Mouse (Mus musculus): ENCODE data around the gene Pax2. TPM values are rescaled to one million over a fixed set of nuclear protein-coding genes. Genes with fewer than 3 reads are reported as not detected.
"Not testable (repeated sequence)": the region's sequence is repeated elsewhere in the genome, so short reads cannot be mapped to it uniquely, and the experiment has no call there.

Pax2 gene
- polyA plus RNA-seq, 1 experiment: not detected

GRCm38 (mm10) chr19:44837426-44838205 lies 81.8 kb downstream of the Pax2 start:
- Histone ChIP-seq H3K27me3 (ENCODE audit: control insufficient read depth, insufficient read depth, low read length) (peaks cover 25% of the 10 kb centered on the region), H3K4me1 (ENCODE audit: control insufficient read depth, insufficient read depth, insufficient read length) (peaks cover 7% of the 10 kb centered on the region), H3K27ac (ENCODE audit: insufficient read depth, low read length) (no peak overlapping the region), H3K4me3 (ENCODE audit: extremely low read depth, insufficient read depth, insufficient read length) (no peak overlapping the region), H3K36me3 (ENCODE audit: control insufficient read depth, insufficient read depth, low read length) (no peaks in the 10 kb centered on the region)
- WGBS: 5% methylated on average over 37 of the region's 37 CpGs
- no peak for DNase-seq (ENCODE audit: low read depth in 1 of 2, low spot score in 2 of 2)
- TF ChIP-seq POLR2A (IDR thresholded peaks at IDR 0.05; ENCODE audit: low read depth, low read length) (no peak), CTCF (IDR thresholded peaks at IDR 0.05; ENCODE audit: extremely low read depth, insufficient read depth, insufficient read length, insufficient replicate concordance) (no peak)

- DNase-seq (ENCODE audit: low read depth in 1 of 2, low spot score in 2 of 2): no peak
- H3K27ac ChIP-seq (ENCODE audit: insufficient read depth, low read length): no peak overlapping the region
- H3K4me1 ChIP-seq (ENCODE audit: control insufficient read depth, insufficient read depth, insufficient read length): peaks cover 7% of the 10 kb centered on the region
- no peak for TF ChIP-seq CTCF (IDR thresholded peaks at IDR 0.05; ENCODE audit: extremely low read depth, insufficient read depth, insufficient read length, insufficient replicate concordance)
- no peak for TF ChIP-seq POLR2A (IDR thresholded peaks at IDR 0.05; ENCODE audit: low read depth, low read length)
- no peaks in the 10 kb centered on the region for H3K36me3 ChIP-seq (ENCODE audit: control insufficient read depth, insufficient read depth, low read length)
- 15% methylated on average over 9 of the region's 9 CpGs for WGBS
- peaks cover 25% of the 10 kb centered on the region for H3K27me3 ChIP-seq (ENCODE audit: control insufficient read depth, insufficient read depth, low read length)
- H3K4me3 ChIP-seq (ENCODE audit: extremely low read depth, insufficient read depth, insufficient read length): no peak overlapping the region
Measured at GRCm38 (mm10) chr19:44838321-44838720, 82.5 kb downstream of the Pax2 start.

- H3K4me1 ChIP-seq (ENCODE audit: control insufficient read depth, insufficient read depth, insufficient read length); H3K27me3 ChIP-seq (ENCODE audit: control insufficient read depth, insufficient read depth, low read length); DNase-seq (ENCODE audit: low read depth in 1 of 2, low spot score in 2 of 2); H3K36me3 ChIP-seq (ENCODE audit: control insufficient read depth, insufficient read depth, low read length); H3K4me3 ChIP-seq (ENCODE audit: extremely low read depth, insufficient read depth, insufficient read length); H3K27ac ChIP-seq (ENCODE audit: insufficient read depth, low read length): not testable (repeated sequence)
- 92% methylated on average over 15 of the region's 15 CpGs for WGBS
Measured at GRCm38 (mm10) chr19:44842661-44843060, 86.8 kb downstream of the Pax2 start.

DNA sequence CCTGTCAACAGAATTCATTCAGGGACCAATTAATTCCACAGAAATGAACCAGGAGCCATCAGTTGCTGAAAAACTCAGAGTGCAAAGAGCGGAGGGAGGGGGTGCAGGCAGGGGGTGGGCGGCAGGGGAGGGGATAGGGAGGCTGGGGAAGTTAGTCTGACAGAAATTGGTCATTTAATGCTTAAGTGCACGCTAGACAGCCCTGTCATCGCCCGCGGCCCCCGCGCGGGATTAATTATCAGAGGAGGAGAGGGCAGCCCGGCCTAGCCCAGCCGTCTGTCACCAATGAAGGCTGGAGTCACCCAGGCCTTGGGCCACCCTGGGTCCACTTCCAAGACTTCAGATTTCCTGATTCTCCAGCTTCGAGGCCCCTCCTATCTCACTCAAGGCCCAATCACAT lies 93.6 kb downstream of the Pax2 start:
- Histone ChIP-seq H3K27me3 (ENCODE audit: control insufficient read depth, insufficient read depth, low read length) (no peaks in the 10 kb centered on the region), H3K4me3 (ENCODE audit: extremely low read depth, insufficient read depth, insufficient read length) (no peak overlapping the region), H3K27ac (ENCODE audit: insufficient read depth, low read length) (no peak overlapping the region), H3K4me1 (ENCODE audit: control insufficient read depth, insufficient read depth, insufficient read length) (no peaks in the 10 kb centered on the region), H3K36me3 (ENCODE audit: control insufficient read depth, insufficient read depth, low read length) (no peaks in the 10 kb centered on the region)
- TF ChIP-seq POLR2A (IDR thresholded peaks at IDR 0.05; ENCODE audit: low read depth, low read length) (no peak), CTCF (IDR thresholded peaks at IDR 0.05; ENCODE audit: extremely low read depth, insufficient read depth, insufficient read length, insufficient replicate concordance) (no peak)
- DNase-seq (ENCODE audit: low read depth in 1 of 2, low spot score in 2 of 2): no peak
- WGBS: 87% methylated on average over 12 of the region's 12 CpGs

- no peak overlapping the region for H3K27ac ChIP-seq (ENCODE audit: insufficient read depth, low read length)
- DNase-seq (ENCODE audit: low read depth in 1 of 2, low spot score in 2 of 2): no peak
- no peaks in the 10 kb centered on the region for H3K4me1 ChIP-seq (ENCODE audit: control insufficient read depth, insufficient read depth, insufficient read length)
- no peaks in the 10 kb centered on the region for H3K36me3 ChIP-seq (ENCODE audit: control insufficient read depth, insufficient read depth, low read length)
- 96% methylated on average over 1 of the region's 1 CpGs for WGBS
- TF ChIP-seq POLR2A (IDR thresholded peaks at IDR 0.05; ENCODE audit: low read depth, low read length): no peak
- TF ChIP-seq CTCF (IDR thresholded peaks at IDR 0.05; ENCODE audit: extremely low read depth, insufficient read depth, insufficient read length, insufficient replicate concordance): no peak
- H3K4me3 ChIP-seq (ENCODE audit: extremely low read depth, insufficient read depth, insufficient read length): no peak overlapping the region
- H3K27me3 ChIP-seq (ENCODE audit: control insufficient read depth, insufficient read depth, low read length): no peaks in the 10 kb centered on the region
Measured at GRCm38 (mm10) chr19:44858671-44859070, 102.8 kb downstream of the Pax2 start.

GRCm38 (mm10) chr19:44868766-44869165 lies 112.9 kb downstream of the Pax2 start:
- H3K27me3 ChIP-seq (ENCODE audit: control insufficient read depth, insufficient read depth, low read length): no peaks in the 10 kb centered on the region; the same call in 1 of the 2 replicates

GRCm38 (mm10) chr19:44874186-44874898 lies 118.5 kb downstream of the Pax2 start:
- Histone ChIP-seq H3K4me1 (ENCODE audit: control insufficient read depth, insufficient read depth, insufficient read length) (no peaks in the 10 kb centered on the region), H3K4me3 (ENCODE audit: extremely low read depth, insufficient read depth, insufficient read length) (no peak overlapping the region), H3K27me3 (ENCODE audit: control insufficient read depth, insufficient read depth, low read length) (no peaks in the 10 kb centered on the region; the same call in none of the 2 replicates), H3K27ac (ENCODE audit: insufficient read depth, low read length) (no peak overlapping the region), H3K36me3 (ENCODE audit: control insufficient read depth, insufficient read depth, low read length) (no peaks in the 10 kb centered on the region)
- WGBS: 69% methylated on average over 15 of the region's 15 CpGs
- no peak for DNase-seq (ENCODE audit: low read depth in 1 of 2, low spot score in 2 of 2)
- TF ChIP-seq CTCF (IDR thresholded peaks at IDR 0.05; ENCODE audit: extremely low read depth, insufficient read depth, insufficient read length, insufficient replicate concordance) (no peak), POLR2A (IDR thresholded peaks at IDR 0.05; ENCODE audit: low read depth, low read length) (no peak)

More at GRCm38 (mm10) chr19:44868766-44869165, 112.9 kb downstream of the Pax2 start:
- H3K27ac ChIP-seq (ENCODE audit: insufficient read depth, low read length): no peak overlapping the region
- no peak overlapping the region for H3K4me3 ChIP-seq (ENCODE audit: extremely low read depth, insufficient read depth, insufficient read length)
- TF ChIP-seq POLR2A (IDR thresholded peaks at IDR 0.05; ENCODE audit: low read depth, low read length) (no peak), CTCF (IDR thresholded peaks at IDR 0.05; ENCODE audit: extremely low read depth, insufficient read depth, insufficient read length, insufficient replicate concordance) (no peak)
- no peaks in the 10 kb centered on the region for H3K4me1 ChIP-seq (ENCODE audit: control insufficient read depth, insufficient read depth, insufficient read length)
- WGBS: 46% methylated on average over 2 of the region's 2 CpGs
- no peaks in the 10 kb centered on the region for H3K36me3 ChIP-seq (ENCODE audit: control insufficient read depth, insufficient read depth, low read length)
- no peak for DNase-seq (ENCODE audit: low read depth in 1 of 2, low spot score in 2 of 2)

All from spleen, adult 2 months (tissue).